Mouse (Mus musculus) liver, embryonic 15.5 days (tissue): ENCODE measurements at regions not wholly inside any gene's neighbourhood (a gene's known extent, or its start where the extent isn't known, plus 50 kb on each side); places are given as distances from the start of the nearest gene placed in this dataset.

Source experiments
- ATAC-seq: fragments of 200-750 bp; cut with Nextera tagmentation; 2 replicates; pipeline ENCODE4 v1.8.0; 2017; ENCODE audit warnings: moderate number of reproducible peaks, mild to moderate bottlenecking, moderate library complexity; ENCODE audit not compliant: insufficient read depth
- H3K27ac ChIP-seq: fragments of 300-500 bp; sonication (generic); replicated peaks from 2 replicates; pipeline ENCODE4 v1.5.1; 2015; ENCODE audit warnings: mild to moderate bottlenecking, inconsistent platforms
- H3K27me3 ChIP-seq: fragments of 300-500 bp; sonication (generic); 2 replicates; pipeline ENCODE4 v1.6.1; 2015; ENCODE audit warnings: mild to moderate bottlenecking, inconsistent platforms
- H3K36me3 ChIP-seq: fragments of 300-500 bp; sonication (generic); replicated peaks from 2 replicates; pipeline ENCODE4 v1.6.1; 2015; ENCODE audit warnings: moderate library complexity, mild to moderate bottlenecking, inconsistent platforms
- H3K4me1 ChIP-seq: fragments of 300-500 bp; sonication (generic); replicated peaks from 2 replicates; pipeline ENCODE4 v1.6.1; 2015; ENCODE audit warnings: inconsistent platforms
- H3K4me2 ChIP-seq: fragments of 300-500 bp; sonication (generic); 2 replicates; pipeline ENCODE4 v1.6.1; 2015; ENCODE audit warnings: moderate library complexity, mild to moderate bottlenecking, inconsistent platforms
- H3K4me3 ChIP-seq: fragments of 300-500 bp; sonication (generic); replicated peaks from 2 replicates; pipeline ENCODE4 v1.5.1; 2015; ENCODE audit warnings: mild to moderate bottlenecking, inconsistent platforms
- H3K9ac ChIP-seq: fragments of 300-500 bp; sonication (generic); 2 replicates; pipeline ENCODE4 v1.6.1; 2015; ENCODE audit warnings: moderate library complexity, mild to moderate bottlenecking, inconsistent platforms
- H3K9me3 ChIP-seq: fragments of 300-500 bp; sonication (generic); replicated peaks from 2 replicates; pipeline ENCODE4 v1.6.1; 2016; ENCODE audit warnings: inconsistent platforms
- WGBS: fragments of 180-500 bp; shearing (Covaris S2); methylation state at CpG from one replicate; pipeline ENCODE4 v1.1.7; 2015; ENCODE audit warnings: mixed read lengths; ENCODE audit not compliant: insufficient replicate concordance; 5-methylcytosine and 5-hydroxymethylcytosine counted together

- Histone ChIP-seq H3K4me2 (no peak overlapping the region), H3K9ac (no peak overlapping the region), H3K4me3 (no peak overlapping the region), H3K36me3 (no peaks in the 10 kb centered on the region), H3K27me3 (no peaks in the 10 kb centered on the region), H3K27ac (no peak overlapping the region), H3K9me3 (no peaks in the 10 kb centered on the region), H3K4me1 (no peaks in the 10 kb centered on the region)
- ATAC-seq, result no peak
- WGBS, result 64% methylated on average over 5 of the region's 5 CpGs
These were observed 306.7 kb downstream of the Tshz3 start for GRCm38 (mm10) chr7:37004601-37005000.

- no peaks in the 10 kb centered on the region for H3K4me1 ChIP-seq
- H3K9ac ChIP-seq, result no peak overlapping the region
- H3K36me3 ChIP-seq, result no peaks in the 10 kb centered on the region
- no peaks in the 10 kb centered on the region for H3K27me3 ChIP-seq
- H3K4me3 ChIP-seq, result no peak overlapping the region
- no peaks in the 10 kb centered on the region for H3K9me3 ChIP-seq
- WGBS, result 77% methylated on average over 2 of the region's 2 CpGs
- no peak overlapping the region for H3K4me2 ChIP-seq
- no peak overlapping the region for H3K27ac ChIP-seq
- ATAC-seq, result no peak
These were observed 307.8 kb downstream of the Tshz3 start for GRCm38 (mm10) chr7:37005701-37006100.

- no peak for ATAC-seq
- Histone ChIP-seq H3K27ac (no peak overlapping the region), H3K4me3 (no peak overlapping the region), H3K9ac (no peak overlapping the region), H3K27me3 (no peaks in the 10 kb centered on the region), H3K4me1 (no peaks in the 10 kb centered on the region), H3K36me3 (no peaks in the 10 kb centered on the region), H3K9me3 (no peaks in the 10 kb centered on the region), H3K4me2 (no peak overlapping the region)
- 62% methylated on average over 10 of the region's 10 CpGs for WGBS
These were observed 309.0 kb downstream of the Tshz3 start for GRCm38 (mm10) chr7:37006921-37007320.

DNA sequence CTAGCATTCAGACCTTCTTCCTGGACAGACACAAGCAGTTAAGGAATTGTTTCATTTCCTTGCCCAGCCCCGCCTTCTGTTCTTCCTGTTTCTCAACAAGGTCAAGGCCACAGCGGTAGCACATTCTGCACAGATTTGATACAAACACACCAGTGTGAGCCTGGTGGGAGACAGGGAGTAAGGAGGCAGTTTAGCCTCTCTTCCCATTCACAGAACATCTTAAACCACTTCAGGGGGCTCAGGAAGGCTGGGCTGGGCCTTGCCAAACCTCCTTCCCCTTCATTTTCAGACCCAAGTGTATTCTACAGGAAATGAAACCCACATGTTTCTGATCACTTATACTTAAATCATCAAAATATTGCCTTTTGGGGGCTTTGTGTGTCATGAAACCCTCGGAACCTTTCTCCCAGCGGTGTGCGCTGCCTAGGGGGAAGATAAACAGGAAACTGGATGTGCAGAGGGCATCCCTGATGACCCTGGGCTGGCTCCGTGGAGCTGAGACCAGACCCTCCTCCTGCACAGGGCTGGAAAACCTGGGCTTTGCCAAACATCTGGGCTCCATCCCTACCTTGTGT is 313.3 kb downstream of the Tshz3 start:
- ATAC-seq, result no peak
- 29% methylated on average over 6 of the region's 6 CpGs for WGBS
- Histone ChIP-seq H3K27me3 (no peaks in the 10 kb centered on the region), H3K27ac (no peak overlapping the region; the same call in 1 of the 2 replicates), H3K9me3 (no peaks in the 10 kb centered on the region), H3K9ac (no peak overlapping the region), H3K4me2 (no peak overlapping the region), H3K4me3 (no peak overlapping the region), H3K36me3 (no peaks in the 10 kb centered on the region), H3K4me1 (no peaks in the 10 kb centered on the region)

GRCm38 (mm10) chr7:37020078-37020477 is 322.2 kb downstream of the Tshz3 start:
- no peak overlapping the region for H3K27ac ChIP-seq
- WGBS, result 28% methylated on average over 3 of the region's 3 CpGs
- no peaks in the 10 kb centered on the region for H3K27me3 ChIP-seq
- no peak overlapping the region for H3K9ac ChIP-seq
- H3K9me3 ChIP-seq, result no peaks in the 10 kb centered on the region
- H3K4me3 ChIP-seq, result no peak overlapping the region
- no peaks in the 10 kb centered on the region for H3K36me3 ChIP-seq
- no peak for ATAC-seq
- no peak overlapping the region for H3K4me2 ChIP-seq
- no peaks in the 10 kb centered on the region for H3K4me1 ChIP-seq

- WGBS, result 68% methylated on average over 7 of the region's 7 CpGs
- no peak overlapping the region for H3K4me3 ChIP-seq
- H3K27me3 ChIP-seq, result no peaks in the 10 kb centered on the region
- no peaks in the 10 kb centered on the region for H3K4me1 ChIP-seq
- no peaks in the 10 kb centered on the region for H3K36me3 ChIP-seq
- H3K9me3 ChIP-seq, result no peaks in the 10 kb centered on the region
- H3K9ac ChIP-seq, result no peak overlapping the region
- H3K4me2 ChIP-seq, result no peak overlapping the region
- H3K27ac ChIP-seq, result no peak overlapping the region
- ATAC-seq, result no peak
These were observed 326.6 kb downstream of the Tshz3 start for GRCm38 (mm10) chr7:37024501-37025025.

DNA sequence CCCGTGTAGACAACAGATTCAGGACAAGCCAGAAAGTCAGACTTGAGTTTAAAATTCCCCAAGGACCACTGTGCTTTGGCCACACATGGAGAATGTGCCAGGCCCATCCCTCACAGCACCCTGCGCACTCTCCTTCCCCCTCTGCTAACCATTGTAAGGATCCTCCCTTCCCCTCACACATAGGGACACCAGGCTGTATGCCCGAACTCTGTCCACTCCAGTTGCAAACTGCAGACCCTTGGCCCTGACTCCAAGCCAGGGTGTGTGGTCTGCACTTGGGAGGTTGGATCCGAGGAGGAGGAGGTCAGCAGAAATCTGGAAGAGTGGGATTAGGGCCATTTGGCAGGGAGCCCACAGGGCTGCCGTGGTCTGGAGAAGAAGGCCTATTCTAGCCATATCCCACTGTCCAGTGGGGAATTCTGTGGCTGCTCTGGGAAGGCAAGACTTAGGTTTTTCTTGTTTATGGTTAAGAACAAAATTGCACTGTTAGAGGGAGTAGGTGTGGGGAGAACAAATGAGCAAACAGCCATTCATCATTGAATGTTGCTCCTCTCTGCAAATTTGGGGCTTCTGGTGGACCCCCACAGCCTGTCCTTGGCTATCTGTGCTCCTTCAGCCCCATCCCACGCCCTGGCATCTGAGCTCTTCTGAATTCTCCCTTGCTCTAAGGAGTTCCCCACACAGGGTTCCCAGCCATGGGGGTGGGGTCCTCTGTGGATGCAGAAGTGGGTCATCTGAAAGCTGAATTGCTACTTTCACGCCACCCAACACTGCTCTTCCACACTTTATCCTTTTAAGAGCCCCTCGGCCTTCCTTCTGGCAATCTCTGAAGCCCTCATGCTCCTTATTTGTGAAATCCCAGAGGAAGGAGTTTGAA is 366.9 kb downstream of the Tshz3 start:
- Histone ChIP-seq H3K4me2 (no peak overlapping the region), H3K36me3 (no peaks in the 10 kb centered on the region), H3K27ac (no peak overlapping the region), H3K4me3 (no peak overlapping the region), H3K4me1 (no peaks in the 10 kb centered on the region), H3K9me3 (no peaks in the 10 kb centered on the region), H3K9ac (no peak overlapping the region), H3K27me3 (no peaks in the 10 kb centered on the region)
- no peak for ATAC-seq
- WGBS, result 48% methylated on average over 8 of the region's 8 CpGs

DNA sequence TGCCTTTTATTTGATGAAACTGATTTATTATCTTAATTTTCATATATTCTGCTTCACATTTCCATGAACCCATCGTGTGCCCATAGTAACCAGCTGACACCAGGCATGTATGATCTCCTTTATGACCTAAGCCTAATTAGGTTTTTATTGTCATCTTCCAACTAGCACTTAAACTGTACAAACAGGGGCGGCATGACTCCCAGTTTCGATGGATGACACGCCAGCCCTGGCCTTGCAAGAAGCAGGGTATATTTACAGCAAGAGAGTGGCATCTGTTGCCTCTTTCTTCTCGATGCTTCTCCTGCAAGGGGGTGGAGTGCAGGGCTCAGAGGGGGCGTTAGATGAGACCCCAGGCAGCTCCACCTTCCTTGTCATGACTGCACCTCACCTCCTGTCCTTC is 379.8 kb downstream of the Tshz3 start:
- Histone ChIP-seq H3K4me2 (no peak overlapping the region), H3K4me3 (no peak overlapping the region), H3K36me3 (no peaks in the 10 kb centered on the region), H3K9ac (no peak overlapping the region), H3K4me1 (no peaks in the 10 kb centered on the region), H3K27me3 (no peaks in the 10 kb centered on the region), H3K27ac (no peak overlapping the region), H3K9me3 (no peaks in the 10 kb centered on the region)
- ATAC-seq, result no peak
- 49% methylated on average over 6 of the region's 6 CpGs for WGBS

- WGBS, result 57% methylated on average over 7 of the region's 7 CpGs
- no peaks in the 10 kb centered on the region for H3K27me3 ChIP-seq
- no peaks in the 10 kb centered on the region for H3K36me3 ChIP-seq
- no peak overlapping the region for H3K4me3 ChIP-seq
- no peak overlapping the region for H3K27ac ChIP-seq
- H3K4me1 ChIP-seq, result no peaks in the 10 kb centered on the region
- no peaks in the 10 kb centered on the region for H3K9me3 ChIP-seq
- no peak for ATAC-seq
- no peak overlapping the region for H3K4me2 ChIP-seq
- no peak overlapping the region for H3K9ac ChIP-seq
These were observed 380.2 kb downstream of the Tshz3 start for GRCm38 (mm10) chr7:37078140-37078539.

GRCm38 (mm10) chr7:37089726-37090125 is 391.8 kb downstream of the Tshz3 start:
- Histone ChIP-seq H3K27me3 (no peaks in the 10 kb centered on the region), H3K4me1 (peaks cover 11% of the 10 kb centered on the region), H3K27ac (no peak overlapping the region), H3K9me3 (no peaks in the 10 kb centered on the region), H3K9ac (no peak overlapping the region), H3K4me3 (no peak overlapping the region), H3K4me2 (no peak overlapping the region), H3K36me3 (no peaks in the 10 kb centered on the region)
- no peak for ATAC-seq
- 63% methylated on average over 3 of the region's 3 CpGs for WGBS

- Histone ChIP-seq H3K9me3 (no peaks in the 10 kb centered on the region), H3K9ac (no peak overlapping the region), H3K4me2 (peak overlapping the region; percentile 41), H3K36me3 (no peaks in the 10 kb centered on the region), H3K4me1 (peaks cover 11% of the 10 kb centered on the region), H3K4me3 (no peak overlapping the region; the same call in 1 of the 2 replicates), H3K27me3 (no peaks in the 10 kb centered on the region), H3K27ac (peak overlapping the region; percentile 48)
- 34% methylated on average over 6 of the region's 6 CpGs for WGBS
- ATAC-seq, result peak; percentile 86
These were observed 394.7 kb downstream of the Tshz3 start for GRCm38 (mm10) chr7:37092572-37092971.
